12 mouse cellular contexts compared by ENCODE assay signal in genomic region chr7:78794571-78795092, GRCm38 (mm10). TPM values are rescaled to one million over a fixed set of nuclear protein-coding genes. Genes with fewer than 3 reads are reported as not detected.
DNase-seq lines count a peak whose midpoint lies in the region; ATAC-seq and TF ChIP-seq lines count a peak whose summit lies in the region.
"Had no signal": no experiment of that assay in that cellular context is flagged by ENCODE, and none has a peak within 500 bp of the region (broad histone marks: within the 10 kb centered on the region; RNA-seq: fewer than 3 reads in every experiment).

No protein-coding gene starts in this region.

- no peak overlapping the region for H3K4me3 ChIP-seq in gastrocnemius, adult 2 months
- H3K4me3 ChIP-seq in midbrain, embryonic 14.5 days (replicated peaks; ENCODE audit: low read depth, low read length): no peak overlapping the region

- H3K27me3 ChIP-seq in midbrain, embryonic 14.5 days (ENCODE audit: control insufficient read depth, insufficient read depth, low read length): no peaks in the 10 kb centered on the region

- DNase-seq in gastrocnemius, adult 2 months: no peak
- DNase-seq in gastrocnemius, adult 8-10 months (ENCODE audit: low spot score in 2 of 2): no peak
- peak; percentile 45 for DNase-seq in adipocyte (ENCODE audit: low spot score)
- DNase-seq in fat pad, adult 2 months (ENCODE audit: extremely low read depth, low read depth, low spot score): peak; percentile 52
- peak; percentile 13 for DNase-seq in heart, postnatal 4 days
- no peak for DNase-seq in midbrain, embryonic 14.5 days
- DNase-seq in thymus, adult 18-20 months: no peak
- DNase-seq: cerebellum, adult 2 months had no signal

- H3K4me1 ChIP-seq in midbrain, embryonic 14.5 days (ENCODE audit: control insufficient read depth, insufficient read depth, low read length): peaks cover 11% of the 10 kb centered on the region; the same call in 1 of the 2 replicates

- intact Hi-C loops in gastrocnemius, adult 2 months (cut with DNase I): loop anchor here (2.0 kb wide), 1 partner anchor 52 kb away; the partner anchor contains the start of gene Det1

- H3K9ac ChIP-seq in midbrain, embryonic 14.5 days (replicated peaks; ENCODE audit: low read length): no peak overlapping the region

- H3K9me3 ChIP-seq in midbrain, embryonic 14.5 days (ENCODE audit: control insufficient read depth, low read length): no peaks in the 10 kb centered on the region

- H3K4me2 ChIP-seq in midbrain, embryonic 14.5 days (ENCODE audit: low read length): no peak overlapping the region

- no peak for TF ChIP-seq CTCF in gastrocnemius, adult 2 months (IDR thresholded peaks at IDR 0.05)

- WGBS in midbrain, embryonic 14.5 days: 81% methylated on average over 6 of the region's 6 CpGs

- peaks cover 29% of the 10 kb centered on the region for H3K36me3 ChIP-seq in midbrain, embryonic 14.5 days (ENCODE audit: control insufficient read depth, insufficient read depth, low read length)

- no peak for ATAC-seq in midbrain, embryonic 14.5 days (ENCODE audit: low FRiP score, low TSS enrichment)
- no peak for ATAC-seq in frontal cortex, adult (ENCODE audit: low TSS enrichment)
- ATAC-seq: forebrain, embryonic 16.5 days; intestine, postnatal 0 days; midbrain, embryonic 16.5 days had no signal

- peak overlapping the region; percentile 68 for H3K27ac ChIP-seq in gastrocnemius, adult 2 months
- H3K27ac ChIP-seq in midbrain, embryonic 14.5 days (replicated peaks; ENCODE audit: low read depth, low read length): no peak overlapping the region

RNA-seq across cellular contexts. Expression of gene Mrpl46, which starts 11.3 kb away (rescaled TPM):
- total RNA-seq in gastrocnemius, adult 2 months (2021): 10 to 100 TPM; 22.3 to 34.2 TPM
- 10 to 100 TPM; 25.3 to 29.7 (median 26.6) TPM for total RNA-seq in gastrocnemius, adult 8-10 months (2022)
- 10 to 100 TPM; 43.4 to 45.1 TPM for total RNA-seq in heart, postnatal 4 days (2021)
- 55.9 and 60.6 TPM in 2 replicates for polyA plus RNA-seq in midbrain, embryonic 14.5 days (2014; fragmentation: Nextera tagmentation; extraction: Ambion mirVana)

RNA-seq across cellular contexts. Expression of gene Mrps11, which starts 11.7 kb away (rescaled TPM):
- total RNA-seq in gastrocnemius, adult 2 months (2021): 10 to 100 TPM; 27.7 to 37.1 TPM
- 10 to 100 TPM; 26.4 to 34.9 (median 30.2) TPM for total RNA-seq in gastrocnemius, adult 8-10 months (2022)
- total RNA-seq in heart, postnatal 4 days (2021): 10 to 100 TPM; 45.5 to 54.2 TPM
- 64.0 and 74.8 TPM in 2 replicates for polyA plus RNA-seq in midbrain, embryonic 14.5 days (2014; fragmentation: Nextera tagmentation; extraction: Ambion mirVana)

RNA-seq across cellular contexts. Expression of gene Det1, which starts 52.4 kb away (rescaled TPM):
- 10 to 100 TPM; 17.9 to 22.1 TPM for total RNA-seq in gastrocnemius, adult 2 months (2021)
- total RNA-seq in gastrocnemius, adult 8-10 months (2022): 10 to 100 TPM; 22.8 to 29.3 (median 23.3) TPM
- 1 to 10 TPM; 6.1 to 8.6 TPM for total RNA-seq in heart, postnatal 4 days (2021)
- 12.3 and 14.9 TPM in 2 replicates for polyA plus RNA-seq in midbrain, embryonic 14.5 days (2014; fragmentation: Nextera tagmentation; extraction: Ambion mirVana)

RNA-seq across cellular contexts. Expression of gene Ntrk3, which starts 56.8 kb away (rescaled TPM):
- 1 to 10 TPM; 1.1 to 1.5 TPM for total RNA-seq in gastrocnemius, adult 2 months (2021)
- total RNA-seq in gastrocnemius, adult 8-10 months (2022): 1 to 10 TPM in 1 of 4 experiments, under 1 TPM in 3; 0.46 to 1.3 (median 0.93) TPM
- total RNA-seq in heart, postnatal 4 days (2021): 1 to 10 TPM; 4.0 to 5.1 TPM
- 27.0 and 27.1 TPM in 2 replicates for polyA plus RNA-seq in midbrain, embryonic 14.5 days (2014; fragmentation: Nextera tagmentation; extraction: Ambion mirVana)

Comparison
In these comparisons a context has a peak if more than half of its experiments do, and no peak if none do; other contexts are left out.
1. DNase-seq: peak in adipocyte (single experiment), fat pad, adult 2 months (single experiment) and heart, postnatal 4 days (single experiment); none in gastrocnemius, adult 2 months (single experiment), gastrocnemius, adult 8-10 months (0 of 2), midbrain, embryonic 14.5 days (single experiment) and thymus, adult 18-20 months (0 of 2).